Mouse (Mus musculus) B cell, adult (primary cell): Measurements from ENCODE around the gene Clta. TPM values are rescaled to one million over a fixed set of nuclear protein-coding genes. Genes with fewer than 3 reads are reported as not detected.

Source experiments
- total RNA-seq: library from RNA; stranded (reverse); gene quantifications from 4 replicates; pipeline ENCODE4 v1.2.4, GENCODE M21; 2023; ENCODE audit not compliant: inconsistent age

Gene Clta
- 202 to 218 TPM (median 215 TPM) in 4 replicates for total RNA-seq

GRCm38 (mm10) chr4:44004126-44004525 is at the start of gene Clta:
Clta (plus strand) TSS chr4:44004452.

GRCm38 (mm10) chr4:43957292-43957845 is 46.9 kb upstream of the Clta start, which contains the start of gene Glipr2:
Glipr2 (plus strand) TSS chr4:43957401.

GRCm38 (mm10) chr4:43983181-43983580 is 21.1 kb upstream of the Clta start, which contains the start of gene Ccin:
Ccin (plus strand) TSS chr4:43983483.

Other genes with a start within 250 kb of the Clta start
- not detected in 4 replicates for gene Olfr159, start 233.4 kb upstream of the Clta start, total RNA-seq
- not detected in 4 replicates for gene Olfr156, start 180.6 kb upstream of the Clta start, total RNA-seq
- gene Olfr157, start 164.3 kb upstream of the Clta start, total RNA-seq: not detected in 4 replicates
- not detected in 4 replicates for gene Olfr155, start 152.9 kb upstream of the Clta start, total RNA-seq
- gene Reck, start 128.9 kb upstream of the Clta start, total RNA-seq: 0.45 to 0.64 TPM (median 0.60 TPM) in 4 replicates
- 9.5 to 12.4 TPM (median 10.6 TPM) in 4 replicates for gene Glipr2, start 47.1 kb upstream of the Clta start, total RNA-seq
- gene Ccin, start 21.0 kb upstream of the Clta start, total RNA-seq: 0.51 to 0.69 TPM (median 0.51 TPM) in 3 of 4 replicates, not detected in the other
- 45.2 to 61.7 TPM (median 54.2 TPM) in 4 replicates for gene Gne, start 79.7 kb downstream of the Clta start, total RNA-seq
- 93.8 to 106 TPM (median 97.4 TPM) in 4 replicates for gene Rnf38, start 229.3 kb downstream of the Clta start, total RNA-seq